Mouse (Mus musculus): Measurements from ENCODE around the gene Napsa. TPM values are rescaled to one million over a fixed set of nuclear protein-coding genes. Genes with fewer than 3 reads are reported as not detected.
A peak's percentile ranks its signal among the peaks of the same experiment; 100 is the strongest.

Napsa gene
- polyA plus RNA-seq, 1 experiment from 2014 or later: 0.33 TPM

GRCm38 (mm10) chr7:44549621-44550408, 22.4 kb upstream of the Napsa start:
- ATAC-seq (ENCODE audit: low FRiP score) (no peak), DNase-seq (ENCODE audit: low spot score, missing footprints) (no peak)
- Histone ChIP-seq H3K4me1 (ENCODE audit: control insufficient read depth, insufficient read depth, low read length) (peaks cover 17% of the 10 kb centered on the region), H3K27ac (ENCODE audit: low read depth, low read length) (no peak overlapping the region), H3K9me3 (ENCODE audit: control insufficient read depth, low read length) (0 out of 2 replicates have a peak, but pooled peaks cover 3% of the 10 kb centered on the region), H3K36me3 (ENCODE audit: control insufficient read depth, insufficient read depth, low read length) (peaks cover 18% of the 10 kb centered on the region), H3K4me2 (no peak overlapping the region), H3K27me3 (ENCODE audit: control insufficient read depth, insufficient read depth, low read length) (no peaks in the 10 kb centered on the region), H3K4me3 (ENCODE audit: low read depth, low read length) (no peak overlapping the region), H3K9ac (ENCODE audit: low read length) (no peak overlapping the region)
- WGBS: 95% methylated on average over 23 of the region's 23 CpGs

- Histone ChIP-seq H3K4me3 (ENCODE audit: low read depth, low read length) (no peak overlapping the region), H3K4me1 (ENCODE audit: control insufficient read depth, insufficient read depth, low read length) (peaks cover 17% of the 10 kb centered on the region), H3K27ac (ENCODE audit: low read depth, low read length) (no peak overlapping the region), H3K36me3 (ENCODE audit: control insufficient read depth, insufficient read depth, low read length) (peaks cover 18% of the 10 kb centered on the region), H3K4me2 (no peak overlapping the region), H3K9ac (ENCODE audit: low read length) (no peak overlapping the region), H3K9me3 (ENCODE audit: control insufficient read depth, low read length) (0 out of 2 replicates have a peak, but pooled peaks cover 3% of the 10 kb centered on the region), H3K27me3 (ENCODE audit: control insufficient read depth, insufficient read depth, low read length) (no peaks in the 10 kb centered on the region)
- 94% methylated on average over 12 of the region's 12 CpGs for whole genome bisulfite sequencing
- ATAC-seq (ENCODE audit: low FRiP score): no peak
- DNase-seq (ENCODE audit: low spot score, missing footprints): no peak
Observed at GRCm38 (mm10) chr7:44550409-44550678, 21.8 kb upstream of the Napsa start.

- Histone ChIP-seq H3K27me3 (ENCODE audit: control insufficient read depth, insufficient read depth, low read length) (no peaks in the 10 kb centered on the region), H3K4me3 (ENCODE audit: low read depth, low read length) (no peak overlapping the region), H3K9me3 (ENCODE audit: control insufficient read depth, low read length) (no peaks in the 10 kb centered on the region), H3K4me1 (ENCODE audit: control insufficient read depth, insufficient read depth, low read length) (peaks cover 17% of the 10 kb centered on the region), H3K36me3 (ENCODE audit: control insufficient read depth, insufficient read depth, low read length) (peaks cover 18% of the 10 kb centered on the region), H3K27ac (ENCODE audit: low read depth, low read length) (no peak overlapping the region), H3K9ac (ENCODE audit: low read length) (no peak overlapping the region), H3K4me2 (no peak overlapping the region)
- no peak for ATAC-seq (ENCODE audit: low FRiP score)
- 91% methylated on average over 21 of the region's 21 CpGs for WGBS
- no peak for DNase-seq (ENCODE audit: low spot score, missing footprints)
Observed at GRCm38 (mm10) chr7:44551301-44551700, 20.9 kb upstream of the Napsa start.

- no peak overlapping the region for H3K27ac ChIP-seq (ENCODE audit: low read depth, low read length)
- ATAC-seq (ENCODE audit: low FRiP score): no peak
- H3K9ac ChIP-seq (ENCODE audit: low read length): no peak overlapping the region
- DNase-seq (ENCODE audit: low spot score, missing footprints): peak; percentile 35
- H3K4me1 ChIP-seq (ENCODE audit: control insufficient read depth, insufficient read depth, low read length): peaks cover 17% of the 10 kb centered on the region
- H3K27me3 ChIP-seq (ENCODE audit: control insufficient read depth, insufficient read depth, low read length): no peaks in the 10 kb centered on the region
- no peak overlapping the region for H3K4me2 ChIP-seq
- H3K36me3 ChIP-seq (ENCODE audit: control insufficient read depth, insufficient read depth, low read length): peaks cover 18% of the 10 kb centered on the region
- WGBS: 71% methylated on average over 22 of the region's 22 CpGs
- no peaks in the 10 kb centered on the region for H3K9me3 ChIP-seq (ENCODE audit: control insufficient read depth, low read length)
- H3K4me3 ChIP-seq (ENCODE audit: low read depth, low read length): no peak overlapping the region
Observed at GRCm38 (mm10) chr7:44551731-44552130, 20.4 kb upstream of the Napsa start.

GRCm38 (mm10) chr7:44552141-44552908, 19.9 kb upstream of the Napsa start:
- Histone ChIP-seq H3K36me3 (ENCODE audit: control insufficient read depth, insufficient read depth, low read length) (peaks cover 18% of the 10 kb centered on the region), H3K9me3 (ENCODE audit: control insufficient read depth, low read length) (no peaks in the 10 kb centered on the region), H3K27me3 (ENCODE audit: control insufficient read depth, insufficient read depth, low read length) (no peaks in the 10 kb centered on the region), H3K27ac (ENCODE audit: low read depth, low read length) (no peak overlapping the region), H3K4me2 (peak overlapping the region; percentile 61), H3K4me3 (ENCODE audit: low read depth, low read length) (peak overlapping the region; percentile 84), H3K9ac (ENCODE audit: low read length) (no peak overlapping the region), H3K4me1 (ENCODE audit: control insufficient read depth, insufficient read depth, low read length) (peaks cover 13% of the 10 kb centered on the region)
- ATAC-seq (ENCODE audit: low FRiP score): no peak
- DNase-seq (ENCODE audit: low spot score, missing footprints): no peak
- WGBS: 86% methylated on average over 31 of the region's 31 CpGs

GRCm38 (mm10) chr7:44553196-44553764, 18.9 kb upstream of the Napsa start:
- Histone ChIP-seq H3K27ac (ENCODE audit: low read depth, low read length) (peak overlapping the region; percentile 88), H3K4me1 (ENCODE audit: control insufficient read depth, insufficient read depth, low read length) (peaks cover 6% of the 10 kb centered on the region), H3K4me3 (ENCODE audit: low read depth, low read length) (peak overlapping the region; percentile 84), H3K9me3 (ENCODE audit: control insufficient read depth, low read length) (no peaks in the 10 kb centered on the region), H3K9ac (ENCODE audit: low read length) (peak overlapping the region; percentile 56), H3K27me3 (ENCODE audit: control insufficient read depth, insufficient read depth, low read length) (no peaks in the 10 kb centered on the region), H3K36me3 (ENCODE audit: control insufficient read depth, insufficient read depth, low read length) (peaks cover 18% of the 10 kb centered on the region), H3K4me2 (peak overlapping the region; percentile 61)
- ATAC-seq (ENCODE audit: low FRiP score) (peak; percentile 78), DNase-seq (ENCODE audit: low spot score, missing footprints) (peak; percentile 98)
- WGBS: under 1% methylated on average over 31 of the region's 32 CpGs

- ATAC-seq (ENCODE audit: low FRiP score) (peak; percentile 80), DNase-seq (ENCODE audit: low spot score, missing footprints) (peak; percentile 100)
- peaks cover 18% of the 10 kb centered on the region for H3K36me3 ChIP-seq (ENCODE audit: control insufficient read depth, insufficient read depth, low read length)
- under 1% methylated on average over 22 of the region's 22 CpGs for WGBS
- H3K27ac ChIP-seq (ENCODE audit: low read depth, low read length): peak within 1 kb of the TSS; percentile 88
- H3K27me3 ChIP-seq (ENCODE audit: control insufficient read depth, insufficient read depth, low read length): no peaks in the 10 kb centered on the region
- H3K9ac ChIP-seq (ENCODE audit: low read length): peak within 1 kb of the TSS; percentile 56
- H3K4me1 ChIP-seq (ENCODE audit: control insufficient read depth, insufficient read depth, low read length): peaks cover 6% of the 10 kb centered on the region
- peak within 1 kb of the TSS; percentile 84 for H3K4me3 ChIP-seq (ENCODE audit: low read depth, low read length)
- peak within 1 kb of the TSS; percentile 61 for H3K4me2 ChIP-seq
- no peaks in the 10 kb centered on the region for H3K9me3 ChIP-seq (ENCODE audit: control insufficient read depth, low read length)
Observed at GRCm38 (mm10) chr7:44553826-44554225, 18.4 kb upstream of the Napsa start, which contains the start of gene Nr1h2. Gene Nr1h2 (minus strand): TSS chr7:44553951.

- Histone ChIP-seq H3K4me1 (ENCODE audit: control insufficient read depth, insufficient read depth, low read length) (peaks cover 5% of the 10 kb centered on the region), H3K27me3 (ENCODE audit: control insufficient read depth, insufficient read depth, low read length) (no peaks in the 10 kb centered on the region), H3K27ac (ENCODE audit: low read depth, low read length) (no peak overlapping the region), H3K4me3 (ENCODE audit: low read depth, low read length) (no peak overlapping the region), H3K4me2 (no peak overlapping the region), H3K36me3 (ENCODE audit: control insufficient read depth, insufficient read depth, low read length) (no peaks in the 10 kb centered on the region), H3K9ac (ENCODE audit: low read length) (no peak overlapping the region), H3K9me3 (ENCODE audit: control insufficient read depth, low read length) (no peaks in the 10 kb centered on the region)
- no peak for ATAC-seq (ENCODE audit: low FRiP score)
- DNase-seq (ENCODE audit: low spot score, missing footprints): no peak
- 72% methylated on average over 2 of the region's 2 CpGs for WGBS
Observed at GRCm38 (mm10) chr7:44557629-44558028, 14.6 kb upstream of the Napsa start.

Data from midbrain, embryonic 11.5 days (tissue).